Mouse (Mus musculus) urinary bladder, postnatal 4 days (tissue): ENCODE data around the gene Ascl5.

Source experiments
- DNase-seq, 2 experiments: peaks; one replicate each; pipeline ENCODE4 v3.0.0; 2021 to 2022; ENCODE audit warnings: low spot score in 2 of 2

The Ascl5 gene

DNA sequence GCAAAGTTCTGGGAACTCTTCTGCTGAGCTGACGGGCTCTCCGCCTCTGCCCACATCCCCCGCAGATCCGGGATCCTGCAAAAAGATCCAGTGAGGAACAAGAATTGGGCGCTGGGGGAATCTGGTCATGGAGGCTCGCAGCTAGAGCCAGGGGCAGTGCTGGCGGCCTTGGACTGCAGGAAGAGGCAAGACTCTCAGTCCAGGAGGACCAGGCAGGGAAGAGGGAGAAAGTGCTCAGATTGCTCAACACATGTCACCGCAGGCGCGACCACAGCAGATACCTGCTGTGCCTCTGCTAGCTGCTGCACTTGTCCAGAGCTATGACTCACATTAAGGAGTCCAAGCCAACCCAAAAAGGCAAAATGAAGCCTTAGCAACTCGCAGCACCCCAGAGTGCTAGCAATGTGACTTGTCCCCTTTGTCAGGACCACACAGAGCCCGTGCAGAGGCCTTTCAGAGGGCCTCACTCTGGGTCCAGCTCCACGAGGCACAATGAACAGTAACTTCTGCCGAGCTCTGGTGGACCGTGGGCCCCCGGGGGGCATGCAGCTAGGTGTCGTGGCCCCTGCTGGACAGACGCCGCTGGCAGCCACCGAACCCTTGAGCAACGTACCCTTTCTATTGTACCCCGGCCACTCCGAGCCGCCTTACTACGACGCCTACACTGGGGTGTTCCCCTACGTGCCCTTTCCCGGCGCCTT lies at the start of gene Ascl5:
Gene Ascl5 (plus strand): TSS at position 493 of the 701 bp plus-strand sequence.
- DNase-seq: no peak

DNA sequence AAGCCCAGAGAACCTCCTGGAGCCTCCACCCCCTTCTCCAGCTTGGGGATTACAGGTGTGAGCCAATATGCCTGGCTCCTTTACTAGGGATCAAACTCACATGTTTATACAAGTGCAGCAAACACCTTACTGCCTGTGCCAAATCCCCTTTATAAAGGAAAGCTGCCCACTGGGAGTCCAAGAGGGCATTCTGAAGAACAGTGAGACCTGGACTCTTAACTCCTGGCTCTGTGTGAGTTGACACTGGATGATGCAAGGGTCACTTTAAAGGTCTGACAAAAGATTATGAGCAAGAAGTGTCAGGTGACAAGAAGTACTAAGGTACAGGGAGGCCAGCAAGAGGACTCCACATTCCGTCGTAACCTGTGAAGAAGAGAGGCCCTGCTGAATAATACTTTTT lies 49.2 kb upstream of the Ascl5 start:
- DNase-seq: no peak

DNA sequence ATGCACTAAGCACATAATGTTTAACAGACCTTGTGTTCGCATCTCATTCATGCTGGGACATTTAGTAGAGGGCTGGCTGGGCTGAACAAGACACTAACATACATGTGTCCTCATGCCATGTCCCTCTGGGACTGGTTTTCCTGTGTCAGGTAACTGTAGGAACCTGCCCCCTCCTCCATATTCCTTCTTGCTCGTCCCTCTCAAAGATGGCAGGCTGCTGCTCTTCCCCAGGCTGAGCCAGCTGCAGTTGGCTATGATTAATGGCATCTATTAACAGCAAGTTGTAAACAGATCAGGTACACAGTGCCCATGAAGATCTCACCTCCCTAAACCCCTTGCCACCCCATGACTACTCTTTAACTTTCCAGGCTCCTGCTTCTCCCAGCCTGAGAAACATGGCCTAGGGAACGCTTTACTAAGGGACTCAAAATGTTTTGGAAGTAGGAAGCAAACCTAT lies 44.3 kb upstream of the Ascl5 start, which contains the start of gene Igfn1:
Gene Igfn1 (minus strand): TSS at position 51 of the 457 bp plus-strand sequence.
- no peak for DNase-seq

DNA sequence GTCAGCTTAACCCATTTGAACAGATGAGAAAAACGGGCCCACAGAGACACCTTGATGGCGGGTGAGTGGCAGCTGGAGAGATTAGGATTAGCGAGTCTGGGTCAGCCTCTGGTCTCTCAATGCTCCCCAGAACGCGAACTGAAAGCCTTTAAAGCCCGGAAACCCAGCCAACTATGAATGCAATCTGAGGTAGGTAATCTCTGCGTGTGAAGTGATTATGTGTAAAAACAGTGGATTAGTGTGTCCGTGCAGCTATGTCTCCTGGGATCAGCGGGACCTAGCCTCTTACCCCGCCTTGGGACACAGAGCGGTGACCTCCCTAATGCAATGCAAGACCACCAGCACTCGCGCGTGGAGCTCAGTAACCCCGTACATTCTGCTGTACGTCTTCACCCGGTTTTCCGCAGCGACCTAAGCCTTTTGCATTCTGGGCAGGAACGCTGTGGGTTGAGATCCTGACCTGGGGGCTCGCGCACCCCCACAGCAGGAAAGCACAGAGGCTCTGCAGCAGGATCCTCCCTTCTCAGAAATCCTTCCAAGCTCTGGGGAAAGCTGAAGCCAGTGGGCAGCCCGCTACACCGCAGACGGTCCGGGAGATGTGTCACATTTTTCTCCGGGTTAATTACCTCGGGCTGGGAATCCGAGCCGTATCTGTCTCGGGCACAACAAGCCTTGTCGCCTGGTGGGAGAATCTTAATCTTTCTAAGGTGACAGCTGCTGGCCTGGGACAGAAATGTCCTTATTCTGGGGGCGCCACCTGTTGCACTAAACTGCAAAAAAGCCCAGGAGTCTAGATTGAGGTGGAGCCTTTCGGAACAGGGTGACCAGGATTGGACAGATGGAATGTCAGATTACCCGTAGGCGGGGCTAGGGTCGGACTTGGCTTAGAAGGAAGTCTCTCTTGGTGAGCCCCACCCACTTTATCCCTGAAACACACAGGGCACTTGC lies 43.1 kb upstream of the Ascl5 start, which contains the start of gene Tmem9:
Gene Tmem9 (plus strand): TSS at position 940 of the 948 bp plus-strand sequence.
- DNase-seq: peak; percentile 56 to 67

- DNase-seq: no peak
Observed at GRCm38 (mm10) chr1:136008159-136008533, 42.5 kb upstream of the Ascl5 start.

- no peak for DNase-seq
Observed at GRCm38 (mm10) chr1:136010247-136010646, 40.4 kb upstream of the Ascl5 start.

- no peak for DNase-seq
Observed at GRCm38 (mm10) chr1:136013513-136013912, 37.1 kb upstream of the Ascl5 start.

DNA sequence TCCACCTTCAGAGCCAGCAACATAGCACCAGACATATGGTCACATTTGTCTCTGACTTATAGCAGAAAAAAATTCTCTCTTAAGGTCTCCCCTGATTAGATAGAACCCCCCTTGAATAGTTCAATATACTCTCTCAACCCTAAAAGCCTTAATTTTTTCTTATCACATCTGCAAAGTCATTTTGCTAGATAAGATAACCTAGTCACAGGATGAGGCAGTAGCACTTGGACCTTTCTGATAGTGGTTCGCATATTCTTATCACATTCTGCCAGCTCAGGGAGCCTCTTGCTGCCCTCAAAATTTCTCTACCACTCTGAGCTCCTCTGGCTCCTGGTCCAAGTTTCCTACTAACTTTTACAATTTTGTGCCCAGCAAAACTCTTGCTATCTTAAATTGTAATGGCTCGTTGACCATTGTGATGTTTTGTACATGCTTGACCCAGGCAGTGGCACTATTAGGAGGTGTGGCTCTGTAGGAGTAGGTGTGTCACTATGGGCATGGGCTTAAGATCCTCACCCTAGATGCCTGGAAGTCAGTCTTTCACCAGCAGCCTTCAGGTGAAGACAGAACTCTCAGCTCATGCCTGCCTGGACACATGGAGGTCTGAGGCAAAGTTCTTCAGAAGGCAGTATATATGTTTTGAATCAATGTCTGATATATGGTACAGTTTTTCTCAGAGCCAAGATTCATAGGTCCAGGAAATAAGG lies 35.7 kb upstream of the Ascl5 start:
- no peak for DNase-seq

DNA sequence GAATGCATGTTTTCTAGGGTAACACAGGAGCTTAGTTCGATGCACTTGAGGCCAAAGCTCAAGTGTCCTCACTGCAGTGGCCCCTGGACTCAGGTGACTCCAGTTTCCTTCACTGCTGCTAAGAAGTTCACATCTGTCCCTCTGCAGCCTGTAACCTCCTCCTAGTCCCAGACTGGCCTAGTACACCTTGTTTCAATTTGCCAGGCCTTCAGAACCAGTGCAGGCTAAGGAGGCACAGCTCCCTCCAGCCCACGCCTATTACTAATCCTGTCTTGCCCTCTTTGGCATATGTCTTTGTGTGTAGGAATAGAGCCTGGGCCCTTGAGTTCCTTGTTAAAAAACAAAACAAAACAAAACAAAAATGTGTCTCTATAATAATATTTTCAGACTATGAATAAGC lies 33.3 kb upstream of the Ascl5 start:
- no peak for DNase-seq

DNA sequence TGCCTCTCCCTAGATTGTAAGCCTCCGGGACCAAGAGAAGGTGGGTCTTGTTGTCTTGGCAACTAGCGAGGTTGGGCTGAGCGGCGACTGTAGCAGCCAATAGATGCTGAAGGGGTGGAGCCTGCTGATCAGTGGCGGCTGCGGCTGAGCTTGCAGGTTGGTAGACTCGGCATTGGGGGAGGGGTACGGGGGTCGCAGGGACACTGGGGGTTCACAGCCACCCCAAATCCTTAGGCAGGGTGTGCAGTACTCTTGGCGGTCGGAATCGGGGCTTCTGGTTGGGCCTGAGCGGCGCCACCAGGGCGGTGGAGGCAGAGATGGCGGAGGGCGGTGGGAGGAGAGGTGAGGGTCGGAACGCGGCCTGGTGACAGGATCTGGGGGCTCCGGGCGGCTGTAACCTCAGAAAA lies 32.7 kb upstream of the Ascl5 start:
- DNase-seq: peak; percentile 86 to 92

GRCm38 (mm10) chr1:136018390-136019189 lies 32.0 kb upstream of the Ascl5 start:
- DNase-seq: no peak

DNA sequence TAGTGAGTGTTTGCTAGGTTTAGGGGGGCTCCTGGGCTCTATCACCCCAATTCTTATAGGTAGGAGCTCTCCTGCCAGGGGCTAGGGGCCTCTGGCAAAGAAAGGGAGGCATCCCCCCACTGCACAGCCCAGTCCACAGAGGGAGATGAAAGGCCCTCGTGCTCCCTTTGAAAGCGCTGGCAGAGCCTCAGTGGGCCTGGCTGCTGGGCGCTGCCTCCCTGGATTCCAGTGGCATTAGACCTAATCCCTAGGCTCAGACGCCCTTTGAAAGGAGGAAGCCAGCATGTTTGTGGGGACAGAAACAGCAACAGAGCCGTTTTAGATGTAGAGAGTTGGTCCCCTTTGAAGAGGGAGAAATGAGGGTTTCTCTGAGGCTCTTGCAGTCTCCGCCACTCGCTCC lies 20.4 kb upstream of the Ascl5 start:
- DNase-seq: no peak

GRCm38 (mm10) chr1:136031697-136032096 lies 18.9 kb upstream of the Ascl5 start:
- DNase-seq: no peak

GRCm38 (mm10) chr1:136032961-136033360 lies 17.6 kb upstream of the Ascl5 start:
- no peak for DNase-seq

DNA sequence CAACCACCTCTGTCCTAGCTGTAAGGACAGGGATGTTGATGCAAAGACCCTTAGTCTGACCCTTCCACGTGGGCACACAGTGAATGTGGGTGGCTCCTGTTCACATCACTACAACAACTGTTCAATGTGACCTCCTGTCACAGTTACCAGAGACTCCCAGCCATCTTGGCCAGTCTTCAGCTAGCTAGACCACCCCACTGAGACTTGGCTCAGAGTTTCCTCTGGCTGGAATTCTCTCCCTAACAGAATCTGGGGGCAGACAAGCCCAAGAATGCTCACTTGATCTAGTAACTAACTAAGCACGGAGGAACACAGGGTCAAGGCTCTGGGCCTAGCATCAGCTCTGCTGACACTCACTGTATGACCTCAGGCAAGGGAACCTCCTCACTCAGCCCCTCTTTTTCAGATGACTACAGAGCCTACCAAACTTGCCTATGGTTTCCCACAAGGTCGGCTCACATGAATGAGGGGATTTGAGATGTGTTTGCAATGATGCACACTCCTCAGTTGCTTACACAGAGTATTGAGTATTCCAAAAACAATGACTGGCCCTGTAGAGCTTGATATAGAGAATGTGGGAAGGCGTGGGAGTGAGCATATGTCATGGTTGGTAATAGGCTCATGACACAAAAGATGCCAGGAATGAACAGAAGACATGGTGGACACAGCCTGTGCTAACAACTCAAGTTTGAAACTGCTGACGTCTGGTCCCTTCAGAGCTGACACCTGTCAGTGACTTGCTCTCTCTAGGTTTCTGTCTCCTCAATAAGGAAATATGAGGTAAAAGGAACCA lies 11.7 kb upstream of the Ascl5 start:
- DNase-seq: no peak

GRCm38 (mm10) chr1:136040452-136040851 lies 10.2 kb upstream of the Ascl5 start:
- DNase-seq: no peak

DNA sequence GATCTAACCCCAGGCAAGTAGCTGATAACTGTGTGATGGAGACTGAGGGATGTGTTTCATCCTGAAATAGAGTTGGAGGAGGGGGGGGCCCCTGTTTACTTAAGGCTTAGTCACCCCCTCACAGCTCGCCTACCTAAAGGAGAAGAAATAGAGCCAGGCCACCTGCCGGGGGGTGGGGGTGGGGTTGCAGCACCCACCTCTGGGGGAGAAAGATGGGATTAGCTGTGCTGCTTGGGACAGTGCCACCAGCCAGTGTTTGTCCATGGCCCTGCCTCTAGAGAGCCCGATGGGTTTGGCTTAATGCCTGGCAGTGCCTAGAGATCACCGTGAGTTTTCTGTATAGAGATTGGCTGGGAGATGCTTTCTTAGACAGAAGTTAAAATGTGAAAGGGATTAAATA lies 9.7 kb upstream of the Ascl5 start:
- no peak for DNase-seq

- no peak for DNase-seq
Observed at GRCm38 (mm10) chr1:136045774-136046173, 4.8 kb upstream of the Ascl5 start.

DNA sequence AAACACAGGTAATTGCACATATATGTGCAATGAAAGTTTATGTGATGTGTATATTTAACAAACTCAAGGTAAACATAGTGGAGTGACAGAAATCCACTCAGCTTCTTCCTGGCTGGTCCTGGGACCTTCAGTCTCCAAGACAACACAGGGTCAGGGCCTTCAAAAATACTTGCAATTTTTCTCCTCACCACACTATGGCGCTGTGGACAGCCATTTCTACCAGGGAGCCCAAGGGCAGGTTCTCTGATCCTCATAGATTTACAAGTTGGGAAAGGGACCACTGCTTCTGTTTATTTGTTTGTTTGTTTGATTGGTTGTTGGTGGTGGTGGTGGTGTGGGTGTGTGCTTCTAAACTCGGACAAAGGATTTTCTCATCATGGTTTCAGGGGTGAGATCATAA lies 3.2 kb upstream of the Ascl5 start:
- DNase-seq: no peak

GRCm38 (mm10) chr1:136047894-136048293 lies 2.7 kb upstream of the Ascl5 start:
- no peak for DNase-seq

GRCm38 (mm10) chr1:136051013-136051315 lies 360 bp downstream of the Ascl5 start:
- DNase-seq: no peak
